Mouse (Mus musculus) spleen, adult 18-20 months (tissue): ENCODE results near the gene A530084C06Rik.

Source experiments
- DNase-seq, 2 experiments: peaks; one replicate each; pipeline ENCODE4 v3.0.0; 2022; ENCODE audit warnings: mixed read lengths in 2 of 2

A530084C06Rik gene

GRCm38 (mm10) chr13:31534726-31535125 lies 24.4 kb downstream of the A530084C06Rik start:
- no peak for DNase-seq

GRCm38 (mm10) chr13:31531651-31532061 lies 27.5 kb downstream of the A530084C06Rik start:
- DNase-seq = no peak

- DNase-seq = no peak
Measured at GRCm38 (mm10) chr13:31531186-31531585, 27.9 kb downstream of the A530084C06Rik start.

GRCm38 (mm10) chr13:31524976-31525375 lies 34.2 kb downstream of the A530084C06Rik start:
- no peak for DNase-seq

GRCm38 (mm10) chr13:31518971-31519370 lies 40.2 kb downstream of the A530084C06Rik start:
- DNase-seq = no peak

GRCm38 (mm10) chr13:31518411-31518886 lies 40.7 kb downstream of the A530084C06Rik start:
- DNase-seq = no peak

GRCm38 (mm10) chr13:31515261-31515660 lies 43.9 kb downstream of the A530084C06Rik start:
- no peak for DNase-seq

GRCm38 (mm10) chr13:31506494-31507167 lies 52.5 kb downstream of the A530084C06Rik start:
- no peak for DNase-seq
